Mouse (Mus musculus): ENCODE data around the gene Gm36176. TPM values are rescaled to one million over a fixed set of nuclear protein-coding genes. Genes with fewer than 3 reads are reported as not detected.
"Not testable (repeated sequence)": the region's sequence is repeated elsewhere in the genome, so short reads cannot be mapped to it uniquely, and the experiment has no call there.

Gm36176 gene
- not detected in 2 replicates for total RNA-seq (2014; rRNA removed)
- not detected in 2 replicates for polyA plus RNA-seq (2015; fragmentation: Nextera tagmentation; extraction: Ambion mirVana)

- WGBS, result 67% methylated on average over 2 of the region's 3 CpGs
- H3K4me3 ChIP-seq (ENCODE audit: low read length), result no peak within 1 kb of the TSS
- H3K27me3 ChIP-seq (ENCODE audit: insufficient read depth, low read length), result no peaks in the 10 kb centered on the region
- H3K36me3 ChIP-seq (ENCODE audit: insufficient read depth, low read length), result no peaks in the 10 kb centered on the region
- ATAC-seq, result no peak
- no peak for TF ChIP-seq CTCF (IDR thresholded peaks at IDR 0.05; ENCODE audit: low read depth)
- DNase-seq (ENCODE audit: low spot score), result no peak
- no peaks in the 10 kb centered on the region for H3K4me1 ChIP-seq (ENCODE audit: insufficient read depth, low read length)
- H3K9ac ChIP-seq (replicated peaks; ENCODE audit: low read length), result no peak within 1 kb of the TSS
- H3K4me2 ChIP-seq (ENCODE audit: low read depth, low read length), result no peak within 1 kb of the TSS
- H3K9me3 ChIP-seq (ENCODE audit: low read length), result peaks cover 9% of the 10 kb centered on the region; the same call in 1 of the 2 replicates
- no peak within 1 kb of the TSS for H3K27ac ChIP-seq
Measured at GRCm38 (mm10) chr10:77846503-77846902, at the start of gene Gm36176. Gene Gm36176 (plus strand): TSS chr10:77846803.

- 14% methylated on average over 3 of the region's 3 CpGs for WGBS
- no peak for ATAC-seq
- DNase-seq (ENCODE audit: low spot score), result no peak
- Histone ChIP-seq H3K4me3 (ENCODE audit: low read length) (no peak overlapping the region), H3K4me1 (ENCODE audit: insufficient read depth, low read length) (no peaks in the 10 kb centered on the region), H3K36me3 (ENCODE audit: insufficient read depth, low read length) (no peaks in the 10 kb centered on the region), H3K27me3 (ENCODE audit: insufficient read depth, low read length) (no peaks in the 10 kb centered on the region), H3K9ac (replicated peaks; ENCODE audit: low read length) (no peak overlapping the region), H3K27ac (no peak overlapping the region), H3K4me2 (ENCODE audit: low read depth, low read length) (no peak overlapping the region), H3K9me3 (ENCODE audit: low read length) (no peaks in the 10 kb centered on the region)
- no peak for TF ChIP-seq CTCF (IDR thresholded peaks at IDR 0.05; ENCODE audit: low read depth)
Measured at GRCm38 (mm10) chr10:77797677-77798076, 48.9 kb upstream of the Gm36176 start.

GRCm38 (mm10) chr10:77798164-77798920, 48.3 kb upstream of the Gm36176 start:
- H3K9me3 ChIP-seq (ENCODE audit: low read length); H3K4me2 ChIP-seq (ENCODE audit: low read depth, low read length); H3K36me3 ChIP-seq (ENCODE audit: insufficient read depth, low read length); DNase-seq (ENCODE audit: low spot score); H3K4me1 ChIP-seq (ENCODE audit: insufficient read depth, low read length); H3K4me3 ChIP-seq (ENCODE audit: low read length); H3K9ac ChIP-seq (replicated peaks; ENCODE audit: low read length); H3K27ac ChIP-seq; ATAC-seq; H3K27me3 ChIP-seq (ENCODE audit: insufficient read depth, low read length): not testable (repeated sequence)
- WGBS, result 43% methylated on average over 3 of the region's 3 CpGs

- H3K36me3 ChIP-seq (ENCODE audit: insufficient read depth, low read length), result no peaks in the 10 kb centered on the region
- H3K4me2 ChIP-seq (ENCODE audit: low read depth, low read length), result no peak within 1 kb of the TSS
- 64% methylated on average over 8 of the region's 8 CpGs for WGBS
- H3K9ac ChIP-seq (replicated peaks; ENCODE audit: low read length), result no peak within 1 kb of the TSS
- H3K4me1 ChIP-seq (ENCODE audit: insufficient read depth, low read length), result no peaks in the 10 kb centered on the region
- ATAC-seq, result 0 out of 2 replicates have a peak, but pooled peaks have one; percentile 18
- no peak for DNase-seq (ENCODE audit: low spot score)
- no peak within 1 kb of the TSS for H3K27ac ChIP-seq
- H3K9me3 ChIP-seq (ENCODE audit: low read length), result no peaks in the 10 kb centered on the region
- TF ChIP-seq CTCF (IDR thresholded peaks at IDR 0.05; ENCODE audit: low read depth), result no peak
- H3K27me3 ChIP-seq (ENCODE audit: insufficient read depth, low read length), result no peaks in the 10 kb centered on the region
- no peak within 1 kb of the TSS for H3K4me3 ChIP-seq (ENCODE audit: low read length)
Measured at GRCm38 (mm10) chr10:77798921-77799508, 47.6 kb upstream of the Gm36176 start, which contains the start of gene Gm19668. Gene Gm19668 (minus strand): TSS chr10:77799133.

- no peak overlapping the region for H3K9ac ChIP-seq (replicated peaks; ENCODE audit: low read length)
- ATAC-seq, result no peak
- H3K4me1 ChIP-seq (ENCODE audit: insufficient read depth, low read length), result no peaks in the 10 kb centered on the region
- no peaks in the 10 kb centered on the region for H3K27me3 ChIP-seq (ENCODE audit: insufficient read depth, low read length)
- WGBS, result 80% methylated on average over 3 of the region's 3 CpGs
- DNase-seq (ENCODE audit: low spot score), result no peak
- no peaks in the 10 kb centered on the region for H3K36me3 ChIP-seq (ENCODE audit: insufficient read depth, low read length)
- no peak for TF ChIP-seq CTCF (IDR thresholded peaks at IDR 0.05; ENCODE audit: low read depth)
- no peaks in the 10 kb centered on the region for H3K9me3 ChIP-seq (ENCODE audit: low read length)
- H3K27ac ChIP-seq, result no peak overlapping the region
- no peak overlapping the region for H3K4me3 ChIP-seq (ENCODE audit: low read length)
- no peak overlapping the region for H3K4me2 ChIP-seq (ENCODE audit: low read depth, low read length)
Measured at GRCm38 (mm10) chr10:77804095-77804494, 42.5 kb upstream of the Gm36176 start.

GRCm38 (mm10) chr10:77811743-77812142, 34.9 kb upstream of the Gm36176 start, which contains the start of gene Gm9507:
Gene Gm9507 (minus strand): TSS chr10:77811843.
- ATAC-seq, result no peak

GRCm38 (mm10) chr10:77814382-77814781, 32.2 kb upstream of the Gm36176 start, which contains the start of gene Gm2696:
Gene Gm2696 (plus strand): TSS chr10:77814682.
- no peak for TF ChIP-seq CTCF (IDR thresholded peaks at IDR 0.05; ENCODE audit: low read depth)
- Histone ChIP-seq H3K4me3 (ENCODE audit: low read length) (no peak within 1 kb of the TSS), H3K27ac (no peak within 1 kb of the TSS), H3K4me2 (ENCODE audit: low read depth, low read length) (no peak within 1 kb of the TSS), H3K9me3 (ENCODE audit: low read length) (no peaks in the 10 kb centered on the region), H3K27me3 (ENCODE audit: insufficient read depth, low read length) (no peaks in the 10 kb centered on the region), H3K36me3 (ENCODE audit: insufficient read depth, low read length) (no peaks in the 10 kb centered on the region), H3K9ac (replicated peaks; ENCODE audit: low read length) (no peak within 1 kb of the TSS), H3K4me1 (ENCODE audit: insufficient read depth, low read length) (no peaks in the 10 kb centered on the region)
- WGBS, result 44% methylated on average over 4 of the region's 4 CpGs
- no peak for DNase-seq (ENCODE audit: low spot score)
- no peak for ATAC-seq

More at GRCm38 (mm10) chr10:77811743-77812142, 34.9 kb upstream of the Gm36176 start, which contains the start of gene Gm9507:
- Histone ChIP-seq H3K4me3 (ENCODE audit: low read length) (no peak within 1 kb of the TSS), H3K9ac (replicated peaks; ENCODE audit: low read length) (no peak within 1 kb of the TSS), H3K4me1 (ENCODE audit: insufficient read depth, low read length) (no peaks in the 10 kb centered on the region), H3K36me3 (ENCODE audit: insufficient read depth, low read length) (no peaks in the 10 kb centered on the region), H3K27ac (no peak within 1 kb of the TSS), H3K4me2 (ENCODE audit: low read depth, low read length) (no peak within 1 kb of the TSS), H3K27me3 (ENCODE audit: insufficient read depth, low read length) (no peaks in the 10 kb centered on the region), H3K9me3 (ENCODE audit: low read length) (no peaks in the 10 kb centered on the region)
- TF ChIP-seq CTCF (IDR thresholded peaks at IDR 0.05; ENCODE audit: low read depth), result no peak
- no peak for DNase-seq (ENCODE audit: low spot score)
- 69% methylated on average over 5 of the region's 5 CpGs for WGBS

Data from hindbrain, postnatal 0 days (tissue).